Comparison of ENCODE assay signal across 12 mouse cellular contexts in the genomic region with DNA sequence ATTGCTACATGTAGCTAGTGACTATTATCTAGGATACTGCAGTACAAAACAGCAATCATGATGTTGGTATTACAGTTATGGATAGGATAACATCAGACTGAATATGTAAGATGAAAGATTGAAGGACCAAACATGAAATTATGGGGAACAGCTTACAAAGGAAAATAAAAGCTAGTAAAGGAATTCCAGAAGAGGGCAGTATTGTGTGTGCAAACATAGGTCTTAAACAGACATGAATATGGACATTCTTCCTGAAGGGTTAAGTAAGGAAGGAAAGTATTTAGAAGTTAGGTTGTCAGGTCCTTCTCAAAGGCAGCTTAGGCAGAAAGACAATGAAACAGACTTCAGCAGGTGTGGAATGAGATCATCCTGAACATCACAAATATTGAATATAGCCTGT.
DNase-seq lines count a peak whose midpoint lies in the region; ATAC-seq and TF ChIP-seq lines count a peak whose summit lies in the region.
"Had no signal": no experiment of that assay in that cellular context is flagged by ENCODE, and none has a peak within 500 bp of the region (broad histone marks: within the 10 kb centered on the region; RNA-seq: fewer than 3 reads in every experiment).

No protein-coding gene starts in this region.

- no peak for ATAC-seq in forebrain, postnatal 0 days
- no peak for ATAC-seq in forebrain, embryonic 13.5 days
- ATAC-seq: intestine, embryonic 15.5 days had no signal

- no peaks in the 10 kb centered on the region for H3K36me3 ChIP-seq in forebrain, postnatal 0 days (ENCODE audit: insufficient read depth)
- no peaks in the 10 kb centered on the region for H3K36me3 ChIP-seq in forebrain, embryonic 13.5 days (ENCODE audit: poor library complexity, severe bottlenecking)
- H3K36me3 ChIP-seq: embryonic facial prominence, embryonic 13.5 days; heart, embryonic 10.5 days; intestine, embryonic 15.5 days had no signal

- H3K9me3 ChIP-seq in forebrain, postnatal 0 days (ENCODE audit: low read length): no peaks in the 10 kb centered on the region
- H3K9me3 ChIP-seq in forebrain, embryonic 13.5 days (replicated peaks): peaks cover 9% of the 10 kb centered on the region
- H3K9me3 ChIP-seq: heart, embryonic 10.5 days; intestine, embryonic 15.5 days had no signal

- H3K27ac ChIP-seq in forebrain, postnatal 0 days (ENCODE audit: low read depth, low read length): no peak overlapping the region
- H3K27ac ChIP-seq in forebrain, embryonic 13.5 days: no peak overlapping the region
- H3K27ac ChIP-seq in left cerebral cortex, adult 2 months: no peak overlapping the region
- H3K27ac ChIP-seq: embryonic facial prominence, embryonic 13.5 days; heart, embryonic 10.5 days; intestine, embryonic 15.5 days had no signal

- no peak overlapping the region for H3K4me3 ChIP-seq in forebrain, postnatal 0 days (ENCODE audit: low read depth, low read length)
- no peak overlapping the region for H3K4me3 ChIP-seq in forebrain, embryonic 13.5 days
- no peak overlapping the region for H3K4me3 ChIP-seq in left cerebral cortex, adult 2 months
- H3K4me3 ChIP-seq: embryonic facial prominence, embryonic 13.5 days; heart, embryonic 10.5 days; intestine, embryonic 15.5 days had no signal

- H3K9ac ChIP-seq in forebrain, postnatal 0 days: no peak overlapping the region
- no peak overlapping the region for H3K9ac ChIP-seq in forebrain, embryonic 13.5 days
- H3K9ac ChIP-seq: embryonic facial prominence, embryonic 13.5 days; intestine, embryonic 15.5 days had no signal

- intact Hi-C loops in left cerebral cortex, adult 2 months (cut with DNase I): loop anchor here (2.0 kb wide), 2 partner anchors 82 to 574 kb away; no protein-coding TSS in a partner anchor
- intact Hi-C loops in left cerebral cortex, postnatal 36 days (cut with DNase I): loop anchor here (10.0 kb wide), 1 partner anchor 84 kb away; no protein-coding TSS in a partner anchor

- no peaks in the 10 kb centered on the region for H3K4me1 ChIP-seq in forebrain, postnatal 0 days (ENCODE audit: insufficient read depth)
- H3K4me1 ChIP-seq in forebrain, embryonic 13.5 days: no peaks in the 10 kb centered on the region
- H3K4me1 ChIP-seq: embryonic facial prominence, embryonic 13.5 days; intestine, embryonic 15.5 days had no signal

- DNase-seq in forebrain, postnatal 0 days: peak; percentile 6
- no peak for DNase-seq in left cerebral cortex, adult 2 months (ENCODE audit: extremely low spot score in 1 of 2, low spot score in 2 of 2)
- DNase-seq in left cerebral cortex, postnatal 36 days (ENCODE audit: low spot score in 2 of 2): no peak
- peak; percentile 18 for DNase-seq in MEL-GATA-1-ER (ENCODE audit: extremely low read depth, low read depth)
- peak; percentile 1 for DNase-seq in mesoderm, embryonic 11.5 days (ENCODE audit: low read depth, low spot score)
- DNase-seq in yolk sac, embryonic 10.5 days (ENCODE audit: low spot score): no peak
- DNase-seq in spleen, adult 18-20 months: no peak
- DNase-seq: lung, adult 18-20 months had no signal

- no peaks in the 10 kb centered on the region for H3K27me3 ChIP-seq in forebrain, postnatal 0 days (ENCODE audit: insufficient read depth, low read length)
- no peaks in the 10 kb centered on the region for H3K27me3 ChIP-seq in forebrain, embryonic 13.5 days
- H3K27me3 ChIP-seq: embryonic facial prominence, embryonic 13.5 days; intestine, embryonic 15.5 days had no signal

- H3K4me2 ChIP-seq in forebrain, postnatal 0 days (ENCODE audit: low read depth): no peak overlapping the region
- no peak overlapping the region for H3K4me2 ChIP-seq in forebrain, embryonic 13.5 days
- H3K4me2 ChIP-seq: embryonic facial prominence, embryonic 13.5 days; intestine, embryonic 15.5 days had no signal

- peak; percentile 57 for TF ChIP-seq CTCF in forebrain, postnatal 0 days (IDR thresholded peaks at IDR 0.05; ENCODE audit: low read depth)
- TF ChIP-seq CTCF in left cerebral cortex, adult 2 months (IDR thresholded peaks at IDR 0.05): peak; percentile 60

Comparison
In these comparisons a context has a peak if more than half of its experiments do, and no peak if none do; other contexts are left out.
1. DNase-seq: peak in forebrain, postnatal 0 days (single experiment), MEL-GATA-1-ER (single experiment) and mesoderm, embryonic 11.5 days (single experiment); none in left cerebral cortex, adult 2 months (0 of 2), left cerebral cortex, postnatal 36 days (0 of 2), yolk sac, embryonic 10.5 days (single experiment) and spleen, adult 18-20 months (0 of 2).